Mouse (Mus musculus): ENCODE results near the gene Prdm1.
A peak's percentile ranks its signal among the peaks of the same experiment; 100 is the strongest.

GRCm38 (mm10) chr10:44458534-44459315 lies 69.6 kb downstream of the Prdm1 start:
- TF ChIP-seq CTCF (IDR thresholded peaks at IDR 0.05; ENCODE audit: low read depth) (peak; percentile 74), EP300 (IDR thresholded peaks at IDR 0.05; ENCODE audit: low read depth) (no peak)

Data from liver, postnatal 0 days (tissue).